Mouse (Mus musculus) heart, postnatal 0 days (tissue): ENCODE data around the gene Zc3hav1.

ENCODE experiments used
- CTCF ChIP-seq: IDR thresholded peaks from 2 replicates; pipeline ENCODE4 v1.5.1; 2016; ENCODE audit warnings: antibody characterized with exemption, control low read depth, low read depth
- EP300 ChIP-seq: IDR thresholded peaks from 2 replicates; pipeline ENCODE4 v1.6.1; 2016; ENCODE audit warnings: antibody characterized with exemption, low read depth

DNA sequence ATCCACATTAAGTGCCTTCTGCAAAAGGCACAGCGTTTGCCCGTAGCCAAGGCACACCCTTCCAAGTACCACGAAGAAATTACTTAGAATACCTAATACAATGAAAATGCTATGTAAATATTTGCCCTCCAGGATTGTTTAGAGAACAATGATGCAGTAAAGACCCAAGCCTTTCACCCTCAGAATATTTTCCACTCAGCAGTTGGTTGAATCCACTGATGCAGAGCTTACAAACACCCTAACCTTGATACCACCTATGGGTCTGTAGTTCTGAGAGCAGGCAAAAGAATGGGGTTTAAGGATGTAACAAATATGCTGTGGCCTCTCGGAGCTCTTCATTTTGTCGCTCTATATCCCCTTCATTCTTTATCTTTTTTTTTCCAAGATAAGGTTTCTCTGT, 6.5 kb downstream of the Zc3hav1 start:
- TF ChIP-seq CTCF, result no peak
- TF ChIP-seq EP300, result no peak
